Comparison of ENCODE assay signal across 8 mouse cellular contexts in the genomic region with DNA sequence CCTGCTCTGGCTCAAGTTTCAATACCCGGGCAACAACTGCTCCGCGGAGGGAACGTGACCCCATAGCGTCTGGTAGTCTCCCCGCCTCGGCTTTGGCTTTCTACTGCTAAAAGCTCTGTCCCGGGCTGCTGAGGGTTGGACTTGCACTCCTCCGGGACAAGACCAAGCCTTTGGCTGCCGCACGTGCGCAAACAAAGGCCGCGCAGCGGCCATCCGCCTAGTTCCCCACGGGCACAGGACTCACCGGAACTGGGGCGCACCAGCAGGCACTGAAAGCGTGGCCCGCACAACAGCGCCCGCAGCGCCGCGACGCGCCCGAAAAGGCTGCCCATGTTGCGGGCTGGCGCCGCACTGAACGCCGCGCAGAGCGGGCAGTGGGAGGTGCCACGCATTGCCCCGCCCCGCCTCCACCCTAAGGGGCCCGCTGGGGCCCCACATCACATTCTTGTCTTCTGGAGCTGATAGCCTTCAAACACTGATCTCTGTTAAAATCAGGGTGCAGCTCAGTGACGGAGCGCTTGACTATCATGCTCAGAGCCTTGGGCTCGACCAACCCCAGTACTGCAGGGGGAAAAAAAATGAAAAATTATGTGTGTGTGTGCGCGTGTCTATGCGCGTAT. TPM values are rescaled to one million over a fixed set of nuclear protein-coding genes. Genes with fewer than 3 reads are reported as not detected.
DNase-seq lines count a peak whose midpoint lies in the region; ATAC-seq lines count a peak whose summit lies in the region.

Nme4 (minus strand) TSS at position 482 of the 620 bp plus-strand sequence.

- H3K9ac ChIP-seq in intestine, embryonic 16.5 days (ENCODE audit: low read depth, low read length), result peak within 1 kb of the TSS; percentile 95
- H3K9ac ChIP-seq in limb, embryonic 11.5 days (ENCODE audit: low read length), result peak within 1 kb of the TSS; percentile 84
- peak within 1 kb of the TSS; percentile 81 for H3K9ac ChIP-seq in midbrain, embryonic 13.5 days (replicated peaks)

- peak within 1 kb of the TSS; percentile 78 for H3K27ac ChIP-seq in intestine, embryonic 16.5 days (ENCODE audit: low read length)
- H3K27ac ChIP-seq in limb, embryonic 11.5 days (replicated peaks; ENCODE audit: low read depth, low read length), result peak within 1 kb of the TSS; percentile 80
- peak within 1 kb of the TSS; percentile 31 for H3K27ac ChIP-seq in midbrain, embryonic 13.5 days

- peak within 1 kb of the TSS; percentile 81 for H3K4me2 ChIP-seq in intestine, embryonic 16.5 days (ENCODE audit: low read depth, low read length)
- peak within 1 kb of the TSS; percentile 84 for H3K4me2 ChIP-seq in limb, embryonic 11.5 days (ENCODE audit: low read depth, severe bottlenecking)
- H3K4me2 ChIP-seq in midbrain, embryonic 13.5 days (replicated peaks), result peak within 1 kb of the TSS; percentile 67

- peaks cover 3% of the 10 kb centered on the region; the same call in 1 of the 2 replicates for H3K36me3 ChIP-seq in intestine, embryonic 16.5 days (ENCODE audit: control insufficient read depth, insufficient read depth, low read length)
- H3K36me3 ChIP-seq in limb, embryonic 11.5 days (ENCODE audit: control insufficient read depth, insufficient read depth, low read length), result peaks cover 3% of the 10 kb centered on the region; the same call in 1 of the 2 replicates
- H3K36me3 ChIP-seq in midbrain, embryonic 13.5 days, result no peaks in the 10 kb centered on the region

- peak within 1 kb of the TSS; percentile 75 for H3K4me3 ChIP-seq in intestine, embryonic 16.5 days (ENCODE audit: low read length)
- H3K4me3 ChIP-seq in limb, embryonic 11.5 days (ENCODE audit: low read depth, low read length), result peak within 1 kb of the TSS; percentile 54
- peak within 1 kb of the TSS; percentile 56 for H3K4me3 ChIP-seq in midbrain, embryonic 13.5 days (replicated peaks)

- peak; percentile 62 for DNase-seq in kidney, adult 18-20 months
- DNase-seq in kidney, adult 11 months, result no peak
- DNase-seq in cerebellum, postnatal 10 days, result peak; percentile 76 to 81
- DNase-seq in frontal cortex, postnatal 36 days (ENCODE audit: low spot score in 2 of 2), result peak; percentile 58 to 73
- peak; percentile 77 for DNase-seq in limb, embryonic 11.5 days (ENCODE audit: low spot score)
- peak; percentile 29 to 47 for DNase-seq in spleen, postnatal 14 days (ENCODE audit: low spot score in 2 of 2)

- ATAC-seq in intestine, embryonic 16.5 days, result peak; percentile 87
- peak; percentile 65 for ATAC-seq in limb, embryonic 11.5 days (ENCODE audit: insufficient number of reproducible peaks, low FRiP score, low TSS enrichment, low read depth)
- peak; percentile 85 for ATAC-seq in midbrain, embryonic 13.5 days

- peaks cover 7% of the 10 kb centered on the region for H3K4me1 ChIP-seq in intestine, embryonic 16.5 days (ENCODE audit: control insufficient read depth, insufficient read depth, low read length)
- H3K4me1 ChIP-seq in limb, embryonic 11.5 days (ENCODE audit: control insufficient read depth, insufficient read depth, low read length), result no peaks in the 10 kb centered on the region
- peaks cover 14% of the 10 kb centered on the region; the same call in 1 of the 2 replicates for H3K4me1 ChIP-seq in midbrain, embryonic 13.5 days (replicated peaks)

- WGBS in intestine, embryonic 16.5 days, result 1% methylated on average over 47 of the region's 47 CpGs
- 3% methylated on average over 47 of the region's 47 CpGs for WGBS in limb, embryonic 11.5 days
- WGBS in midbrain, embryonic 13.5 days, result 3% methylated on average over 47 of the region's 47 CpGs

- no peaks in the 10 kb centered on the region for H3K27me3 ChIP-seq in intestine, embryonic 16.5 days (replicated peaks; ENCODE audit: control insufficient read depth, insufficient read depth, low read length)
- H3K27me3 ChIP-seq in limb, embryonic 11.5 days (ENCODE audit: control insufficient read depth, insufficient read depth, low read length), result no peaks in the 10 kb centered on the region
- H3K27me3 ChIP-seq in midbrain, embryonic 13.5 days, result no peaks in the 10 kb centered on the region

- H3K9me3 ChIP-seq in intestine, embryonic 16.5 days (ENCODE audit: control insufficient read depth, low read length), result no peaks in the 10 kb centered on the region
- no peaks in the 10 kb centered on the region for H3K9me3 ChIP-seq in limb, embryonic 11.5 days (ENCODE audit: control insufficient read depth, low read length)
- no peaks in the 10 kb centered on the region for H3K9me3 ChIP-seq in midbrain, embryonic 13.5 days

RNA-seq across cellular contexts. Expression of gene Nme4, which starts in this region (rescaled TPM):
- polyA plus RNA-seq in intestine, embryonic 16.5 days (2015; fragmentation: Nextera tagmentation; extraction: Ambion mirVana), result 92.1 and 97.1 TPM in 2 replicates
- 111 and 122 TPM in 2 replicates for polyA plus RNA-seq in limb, embryonic 11.5 days (2014; fragmentation: Nextera tagmentation; extraction: Ambion mirVana)
- polyA plus RNA-seq in midbrain, embryonic 13.5 days (2015; fragmentation: Nextera tagmentation; extraction: Ambion mirVana), result 31.8 and 36.8 TPM in 2 replicates
